In the genomic region with DNA sequence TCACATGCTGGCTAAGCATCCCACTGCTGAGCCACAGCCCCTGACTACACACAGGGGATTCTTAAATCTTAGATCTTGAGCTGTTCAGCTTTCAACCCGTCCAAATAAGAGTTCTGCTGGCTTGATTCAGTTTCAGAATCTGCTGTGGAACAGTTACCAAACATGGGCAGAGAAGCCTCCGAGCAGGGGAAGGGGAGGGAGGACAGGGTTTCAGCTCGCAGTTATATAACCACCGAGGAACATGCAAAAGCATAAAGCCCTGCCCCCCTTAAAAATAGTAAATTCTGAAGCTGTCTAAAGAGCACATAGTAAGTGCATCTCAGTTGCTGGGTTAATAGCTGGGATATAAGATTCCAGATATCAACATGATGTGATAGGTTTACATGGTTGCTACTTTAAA, we compare ENCODE assay signal across 16 mouse cellular contexts. TPM values are rescaled to one million over a fixed set of nuclear protein-coding genes. Genes with fewer than 3 reads are reported as not detected.
DNase-seq lines count a peak whose midpoint lies in the region; ATAC-seq lines count a peak whose summit lies in the region.
"Had no signal": no experiment of that assay in that cellular context is flagged by ENCODE, and none has a peak within 500 bp of the region (broad histone marks: within the 10 kb centered on the region; RNA-seq: fewer than 3 reads in every experiment).

No protein-coding gene starts in this region.

- no peak overlapping the region for H3K27ac ChIP-seq in midbrain, embryonic 11.5 days (ENCODE audit: low read depth, low read length)
- no peak overlapping the region for H3K27ac ChIP-seq in midbrain, embryonic 16.5 days (ENCODE audit: low read length)
- peak overlapping the region; percentile 45; the same call in 1 of the 2 replicates for H3K27ac ChIP-seq in intestine, embryonic 16.5 days (ENCODE audit: low read length)
- H3K27ac ChIP-seq: layer of hippocampus, adult 2 months; left cerebral cortex, adult 2 months; limb, embryonic 13.5 days; neural tube, embryonic 15.5 days had no signal

- WGBS in midbrain, embryonic 11.5 days: 80% methylated on average over 4 of the region's 4 CpGs
- 72% methylated on average over 4 of the region's 4 CpGs for WGBS in midbrain, embryonic 16.5 days
- WGBS in intestine, embryonic 16.5 days: 55% methylated on average over 4 of the region's 4 CpGs

- no peak for ATAC-seq in midbrain, embryonic 11.5 days (ENCODE audit: low FRiP score)
- no peak for ATAC-seq in midbrain, embryonic 16.5 days
- ATAC-seq in intestine, embryonic 16.5 days: no peak
- ATAC-seq in monocyte, adult 5-6 weeks (replicated peaks; ENCODE audit: insufficient number of reproducible peaks, low FRiP score, low TSS enrichment, poor library complexity, severe bottlenecking): no peak
- no peak; the same call in 1 of the 2 replicates for ATAC-seq in frontal cortex, adult (ENCODE audit: low TSS enrichment)
- no peak for ATAC-seq in erythroid progenitor cell, adult 5-6 weeks (replicated peaks; ENCODE audit: low FRiP score, poor library complexity, severe bottlenecking)

- DNase-seq in midbrain, embryonic 11.5 days (ENCODE audit: low spot score, missing footprints): peak; percentile 68
- DNase-seq in T-cell, adult 2 months (ENCODE audit: low spot score): peak; percentile 42
- DNase-seq: adrenal gland, adult 2 months; cerebellum, adult 8-10 months; kidney, adult 9 months; retina, postnatal 1 day; thymus, adult 18-20 months had no signal

- no peak overlapping the region for H3K4me2 ChIP-seq in midbrain, embryonic 11.5 days
- H3K4me2 ChIP-seq in midbrain, embryonic 16.5 days (ENCODE audit: low read length): no peak overlapping the region
- H3K4me2 ChIP-seq in intestine, embryonic 16.5 days (ENCODE audit: low read depth, low read length): no peak overlapping the region
- H3K4me2 ChIP-seq: limb, embryonic 13.5 days; neural tube, embryonic 15.5 days had no signal

- H3K36me3 ChIP-seq in midbrain, embryonic 11.5 days (ENCODE audit: control insufficient read depth, insufficient read depth, low read length): no peaks in the 10 kb centered on the region
- no peaks in the 10 kb centered on the region for H3K36me3 ChIP-seq in midbrain, embryonic 16.5 days (ENCODE audit: control insufficient read depth, insufficient read depth, low read length)
- H3K36me3 ChIP-seq in intestine, embryonic 16.5 days (ENCODE audit: control insufficient read depth, insufficient read depth, low read length): no peaks in the 10 kb centered on the region
- H3K36me3 ChIP-seq: limb, embryonic 13.5 days; neural tube, embryonic 15.5 days had no signal

- H3K9me3 ChIP-seq in midbrain, embryonic 11.5 days (ENCODE audit: control insufficient read depth, low read length): no peaks in the 10 kb centered on the region
- H3K9me3 ChIP-seq in midbrain, embryonic 16.5 days (replicated peaks; ENCODE audit: control insufficient read depth, low read length, poor library complexity, severe bottlenecking): no peaks in the 10 kb centered on the region
- no peaks in the 10 kb centered on the region for H3K9me3 ChIP-seq in intestine, embryonic 16.5 days (ENCODE audit: control insufficient read depth, low read length)
- H3K9me3 ChIP-seq: neural tube, embryonic 15.5 days had no signal

- H3K4me3 ChIP-seq in midbrain, embryonic 11.5 days (ENCODE audit: low read depth, low read length): no peak overlapping the region
- H3K4me3 ChIP-seq in midbrain, embryonic 16.5 days (ENCODE audit: low read depth, low read length): no peak overlapping the region
- no peak overlapping the region for H3K4me3 ChIP-seq in intestine, embryonic 16.5 days (ENCODE audit: low read length)
- H3K4me3 ChIP-seq: layer of hippocampus, adult 2 months; left cerebral cortex, adult 2 months; limb, embryonic 13.5 days; neural tube, embryonic 15.5 days had no signal

- H3K4me1 ChIP-seq in midbrain, embryonic 11.5 days (ENCODE audit: control insufficient read depth, insufficient read depth, low read length): no peaks in the 10 kb centered on the region
- H3K4me1 ChIP-seq in midbrain, embryonic 16.5 days (ENCODE audit: control insufficient read depth, insufficient read depth, low read length): no peaks in the 10 kb centered on the region
- no peaks in the 10 kb centered on the region for H3K4me1 ChIP-seq in intestine, embryonic 16.5 days (ENCODE audit: control insufficient read depth, insufficient read depth, low read length)
- H3K4me1 ChIP-seq: neural tube, embryonic 15.5 days had no signal

- H3K27me3 ChIP-seq in midbrain, embryonic 11.5 days (ENCODE audit: control insufficient read depth, insufficient read depth, low read length): no peaks in the 10 kb centered on the region
- H3K27me3 ChIP-seq in midbrain, embryonic 16.5 days (ENCODE audit: control insufficient read depth, insufficient read depth, low read depth, low read length): no peaks in the 10 kb centered on the region
- no peaks in the 10 kb centered on the region for H3K27me3 ChIP-seq in intestine, embryonic 16.5 days (replicated peaks; ENCODE audit: control insufficient read depth, insufficient read depth, low read length)
- H3K27me3 ChIP-seq: limb, embryonic 13.5 days; neural tube, embryonic 15.5 days had no signal

- no peak overlapping the region for H3K9ac ChIP-seq in midbrain, embryonic 11.5 days (ENCODE audit: low read length)
- no peak overlapping the region for H3K9ac ChIP-seq in midbrain, embryonic 16.5 days (ENCODE audit: low read depth, low read length)
- no peak overlapping the region for H3K9ac ChIP-seq in intestine, embryonic 16.5 days (ENCODE audit: low read depth, low read length)
- H3K9ac ChIP-seq: limb, embryonic 13.5 days; neural tube, embryonic 15.5 days had no signal

RNA-seq across cellular contexts. Expression of a gene that starts 35.5 kb away (rescaled TPM):
- 67.1 and 76.3 TPM in 2 replicates for polyA plus RNA-seq in midbrain, embryonic 11.5 days (2014; fragmentation: Nextera tagmentation; extraction: Ambion mirVana)
- 53.8 and 64.8 TPM in 2 replicates for polyA plus RNA-seq in midbrain, embryonic 16.5 days (2015; fragmentation: Nextera tagmentation; extraction: Ambion mirVana)
- polyA plus RNA-seq in intestine, embryonic 16.5 days (2015; fragmentation: Nextera tagmentation; extraction: Ambion mirVana): 18.2 and 19.8 TPM in 2 replicates
- total RNA-seq in monocyte, adult 5-6 weeks (2017): 41.7 to 63.6 TPM (median 57.3 TPM) in 3 replicates
- total RNA-seq in erythroid progenitor cell, adult 5-6 weeks (2015; ENCODE audit: low replicate concordance): 110 and 116 TPM in 2 replicates
- 86.8 and 99.9 TPM in 2 replicates for total RNA-seq in erythroid progenitor cell, adult 5-6 weeks (2017; ENCODE audit: low replicate concordance)
